Mouse (Mus musculus) liver, embryonic 14.5 days (tissue): ENCODE measurements at regions not wholly inside any gene's neighbourhood (a gene's known extent, or its start where the extent isn't known, plus 50 kb on each side); places are given as distances from the start of the nearest gene placed in this dataset.

Experiments used
- CTCF ChIP-seq: IDR thresholded peaks from 2 replicates; pipeline ENCODE4 v1.5.1; 2016; ENCODE audit warnings: antibody characterized with exemption, low read depth, control low read depth
- EP300 ChIP-seq: IDR thresholded peaks from 2 replicates; pipeline ENCODE4 v1.6.1; 2016; ENCODE audit warnings: antibody characterized with exemption, low read depth

GRCm38 (mm10) chrX:158923081-158923561 lies 287.0 kb upstream of the Rps6ka3 start:
- TF ChIP-seq CTCF (no peak), EP300 (no peak)
